Mouse (Mus musculus) bone marrow, adult 2 months (tissue): ENCODE measurements around the gene Ggact. TPM values are rescaled to one million over a fixed set of nuclear protein-coding genes. Genes with fewer than 3 reads are reported as not detected.
A peak's percentile ranks its signal among the peaks of the same experiment; 100 is the strongest.

ENCODE experiments used
- H3K27ac ChIP-seq: fragments of 200-500 bp; 2 replicates; pipeline ENCODE4 v1.5.1; 2012; ENCODE audit warnings: low read depth, mild to moderate bottlenecking, control low read depth, inconsistent platforms, low read length; ENCODE audit not compliant: control insufficient read depth, poor library complexity, insufficient read depth
- H3K4me1 ChIP-seq: fragments of 200-500 bp; 2 replicates; pipeline ENCODE4 v1.6.1; 2011; ENCODE audit warnings: low read length; ENCODE audit not compliant: control insufficient read depth, insufficient read depth
- H3K4me3 ChIP-seq: fragments of 200-500 bp; replicated peaks from 2 replicates; pipeline ENCODE3; 2011; ENCODE audit warnings: mild to moderate bottlenecking, low read depth, low read length, control low read depth; ENCODE audit not compliant: control insufficient read depth
- CTCF ChIP-seq: fragments of 200-500 bp; IDR thresholded peaks from 2 replicates; pipeline ENCODE4 v1.5.1; 2011; ENCODE audit warnings: low read length, control low read depth; ENCODE audit not compliant: control insufficient read depth, insufficient read depth
- POLR2A ChIP-seq: fragments of 200-500 bp; IDR thresholded peaks from 2 replicates; pipeline ENCODE4 v1.6.1; 2011; ENCODE audit warnings: low read depth, mild to moderate bottlenecking, control low read depth, low read length, borderline replicate concordance; ENCODE audit not compliant: control insufficient read depth
- WGBS: fragments of 180-500 bp; shearing (Covaris S2); methylation state at CpG from one replicate; pipeline ENCODE4 v1.1.7; 2018; 5-methylcytosine and 5-hydroxymethylcytosine counted together
- polyA plus RNA-seq: library from polyadenylated mRNA; stranded (reverse); fragments of >200 nt; gene quantifications from 2 replicates; pipeline ENCODE4 v1.2.4, GENCODE M21; 2011; ENCODE audit warnings: low replicate concordance; ENCODE audit not compliant: missing spikeins, insufficient read depth, insufficient read length

Ggact gene
- polyA plus RNA-seq: 4.6 and 15.9 TPM in 2 replicates

DNA sequence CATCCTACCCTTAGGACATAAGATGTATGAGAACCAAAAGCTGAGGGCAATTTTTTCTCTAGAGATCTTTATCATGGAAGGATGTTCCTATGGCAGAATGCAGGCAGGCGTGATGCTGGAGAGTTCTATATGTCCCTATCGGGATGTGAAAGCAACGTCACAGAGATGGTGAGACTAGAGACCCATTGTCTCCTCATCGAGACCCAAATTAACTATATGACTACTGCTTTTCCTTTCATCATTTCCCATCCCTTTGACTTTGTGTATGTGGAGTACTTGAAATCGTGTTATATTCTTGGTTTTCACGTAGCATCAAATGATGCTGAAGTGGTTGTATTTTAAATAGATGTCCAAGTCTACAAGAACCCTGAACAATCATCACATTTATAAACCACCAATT is at the start of gene Ggact:
Gene Ggact, minus strand, starts transcription at position 101 of the 400 bp plus-strand sequence.
- WGBS: 82% methylated on average over 6 of the region's 6 CpGs
- H3K4me1 ChIP-seq: no peaks in the 10 kb centered on the region
- H3K27ac ChIP-seq: no peak within 1 kb of the TSS
- H3K4me3 ChIP-seq: peak within 1 kb of the TSS; percentile 46
- TF ChIP-seq CTCF (no peak), POLR2A (no peak)

DNA sequence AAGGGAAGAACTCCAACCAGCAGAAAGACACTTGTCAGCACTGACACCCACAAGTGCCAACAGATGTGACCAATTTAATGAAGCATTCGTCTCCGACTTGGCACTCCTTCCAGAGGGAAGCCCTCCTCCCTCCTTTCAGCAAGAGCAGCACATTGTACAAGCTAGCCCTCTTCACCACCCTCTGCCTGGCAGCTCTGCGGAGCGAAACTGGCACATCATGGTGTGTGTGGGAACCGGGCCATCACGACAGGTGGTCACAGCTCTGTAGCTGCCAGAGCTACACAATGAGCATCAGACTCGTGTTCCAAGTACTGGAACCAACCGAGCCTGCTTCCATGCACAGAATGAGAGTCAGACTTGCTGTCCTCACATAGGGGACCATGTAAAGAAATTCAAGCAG is 44.4 kb upstream of the Ggact start:
- H3K4me3 ChIP-seq: no peak overlapping the region
- H3K27ac ChIP-seq: no peak overlapping the region
- no peak for TF ChIP-seq CTCF
- no peak for TF ChIP-seq POLR2A
- no peaks in the 10 kb centered on the region for H3K4me1 ChIP-seq
- WGBS: 89% methylated on average over 8 of the region's 8 CpGs

DNA sequence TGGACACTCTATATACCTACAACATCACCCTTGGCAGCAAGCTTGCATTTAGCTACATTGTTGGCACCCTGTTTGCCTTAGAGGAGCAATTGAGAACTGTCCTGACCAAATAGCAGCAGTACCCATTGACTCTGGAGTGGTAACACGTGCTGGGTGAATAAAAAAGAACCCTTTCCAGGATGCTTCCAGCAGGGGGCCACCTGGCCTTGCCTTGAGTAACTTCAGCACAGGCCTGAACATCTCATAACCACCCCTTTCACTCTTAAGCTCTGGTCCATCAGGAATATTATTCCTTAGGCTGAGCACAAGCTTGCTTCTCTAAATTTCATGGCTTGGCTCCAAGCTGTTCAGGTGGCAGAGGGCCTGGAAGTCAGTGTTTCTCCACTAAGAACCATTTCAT is 39.8 kb upstream of the Ggact start:
- Histone ChIP-seq H3K4me1 (no peaks in the 10 kb centered on the region), H3K27ac (no peak overlapping the region), H3K4me3 (no peak overlapping the region)
- WGBS: 17% methylated on average over 1 of the region's 1 CpGs
- TF ChIP-seq CTCF (peak; percentile 36; the same call in 1 of the 2 replicates), POLR2A (no peak)

DNA sequence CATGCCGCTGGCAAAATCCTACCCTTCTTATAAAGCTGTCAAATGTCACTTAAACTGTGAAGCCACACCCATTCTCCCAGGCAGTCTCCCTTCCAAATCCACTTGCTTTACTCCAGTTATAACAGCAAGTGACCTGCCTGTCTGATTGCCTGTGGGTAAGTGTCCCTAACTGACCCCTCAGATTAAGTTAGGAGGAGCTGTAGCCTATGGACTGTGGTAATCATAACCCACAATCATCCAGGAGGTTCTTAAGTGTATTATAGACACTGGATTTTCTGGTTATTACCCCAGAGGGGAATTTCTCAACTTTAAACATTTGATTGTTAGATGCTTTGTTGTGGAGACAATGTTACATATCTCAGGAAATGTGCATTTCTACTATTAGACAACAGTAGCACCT is 39.0 kb upstream of the Ggact start:
- no peak overlapping the region for H3K4me3 ChIP-seq
- no peak overlapping the region for H3K27ac ChIP-seq
- 84% methylated on average over 1 of the region's 1 CpGs for WGBS
- H3K4me1 ChIP-seq: no peaks in the 10 kb centered on the region
- TF ChIP-seq CTCF (no peak), POLR2A (no peak)

DNA sequence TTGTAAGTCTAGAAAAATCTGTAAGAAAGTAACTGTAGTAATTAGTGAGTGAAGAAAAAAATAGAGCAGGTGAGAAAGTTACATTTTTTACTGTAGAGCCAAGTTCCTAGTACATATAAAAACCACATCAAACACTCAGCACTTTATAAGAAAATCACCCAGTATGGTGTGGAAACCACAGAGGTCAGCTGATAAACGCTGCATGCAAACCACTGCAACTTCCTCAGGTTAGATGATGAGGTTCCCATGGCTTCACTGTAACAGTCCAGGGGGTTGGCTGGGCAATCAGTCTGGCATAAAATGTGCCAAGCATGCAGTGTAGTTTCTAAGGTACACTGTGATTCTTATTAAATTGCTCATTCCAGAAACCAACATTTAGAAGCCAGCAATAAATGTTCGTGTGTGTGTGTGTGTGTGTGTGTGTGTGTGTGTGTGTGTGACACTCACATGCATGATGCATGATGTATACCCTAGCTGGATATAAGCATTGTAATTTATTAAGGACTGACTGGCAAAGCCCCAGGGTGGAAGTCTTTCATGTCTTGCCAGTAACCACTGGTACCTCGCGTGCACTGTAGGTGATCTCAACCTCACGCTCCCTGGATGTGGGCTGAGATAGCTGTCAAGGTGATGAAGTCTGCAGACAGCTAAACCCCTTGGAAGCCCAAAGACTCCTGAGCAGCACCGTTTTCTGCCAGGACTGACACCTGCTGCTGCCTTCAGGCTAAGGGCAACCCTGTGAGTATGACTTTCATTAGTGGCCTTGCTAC is 38.3 kb upstream of the Ggact start:
- H3K4me1 ChIP-seq: no peaks in the 10 kb centered on the region
- WGBS: 45% methylated on average over 6 of the region's 6 CpGs
- H3K4me3 ChIP-seq: no peak overlapping the region
- H3K27ac ChIP-seq: no peak overlapping the region
- no peak for TF ChIP-seq POLR2A

DNA sequence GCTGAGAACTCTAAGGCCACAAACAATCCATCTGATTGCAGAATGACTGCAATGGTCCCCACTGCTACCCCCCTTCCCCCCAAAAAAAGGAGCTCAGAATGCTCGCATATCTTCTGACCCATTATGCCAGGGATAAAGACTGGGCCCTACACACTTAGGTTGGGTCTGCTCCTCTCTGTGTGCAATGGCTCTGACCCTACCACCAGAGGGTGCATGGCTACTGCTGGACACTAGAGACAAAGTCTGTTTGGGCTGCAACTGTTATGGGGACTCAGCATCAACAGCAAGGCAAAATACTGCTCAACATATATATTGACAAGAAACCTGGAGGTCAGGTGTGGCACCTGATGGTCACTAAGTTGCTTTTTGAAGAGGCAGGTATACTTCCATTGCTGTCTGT is 37.4 kb upstream of the Ggact start:
- Histone ChIP-seq H3K4me3 (no peak overlapping the region), H3K4me1 (no peaks in the 10 kb centered on the region), H3K27ac (no peak overlapping the region)
- no peak for TF ChIP-seq POLR2A
- TF ChIP-seq CTCF: peak; percentile 14; the same call in 1 of the 2 replicates
- WGBS: 100% methylated on average over 1 of the region's 1 CpGs

DNA sequence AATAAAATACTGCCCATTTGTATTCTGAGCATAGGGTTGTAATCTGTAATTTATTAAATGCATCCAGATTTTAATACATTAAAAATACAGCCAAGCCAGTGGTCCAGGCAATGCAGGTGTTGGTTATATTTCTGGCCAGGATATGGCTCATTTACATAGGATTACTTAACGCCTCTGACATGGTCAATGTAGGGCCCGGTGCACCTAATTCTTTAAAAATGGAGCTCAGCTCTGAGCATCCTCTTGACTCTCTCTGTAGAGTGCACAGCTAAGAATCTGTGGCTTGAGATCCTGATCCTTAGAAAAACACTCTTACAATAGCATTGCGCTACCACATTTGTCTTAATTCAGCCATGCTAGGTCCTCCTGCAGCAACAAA is 29.9 kb upstream of the Ggact start:
- WGBS: 92% methylated on average over 3 of the region's 3 CpGs
- TF ChIP-seq POLR2A (no peak), CTCF (no peak)

DNA sequence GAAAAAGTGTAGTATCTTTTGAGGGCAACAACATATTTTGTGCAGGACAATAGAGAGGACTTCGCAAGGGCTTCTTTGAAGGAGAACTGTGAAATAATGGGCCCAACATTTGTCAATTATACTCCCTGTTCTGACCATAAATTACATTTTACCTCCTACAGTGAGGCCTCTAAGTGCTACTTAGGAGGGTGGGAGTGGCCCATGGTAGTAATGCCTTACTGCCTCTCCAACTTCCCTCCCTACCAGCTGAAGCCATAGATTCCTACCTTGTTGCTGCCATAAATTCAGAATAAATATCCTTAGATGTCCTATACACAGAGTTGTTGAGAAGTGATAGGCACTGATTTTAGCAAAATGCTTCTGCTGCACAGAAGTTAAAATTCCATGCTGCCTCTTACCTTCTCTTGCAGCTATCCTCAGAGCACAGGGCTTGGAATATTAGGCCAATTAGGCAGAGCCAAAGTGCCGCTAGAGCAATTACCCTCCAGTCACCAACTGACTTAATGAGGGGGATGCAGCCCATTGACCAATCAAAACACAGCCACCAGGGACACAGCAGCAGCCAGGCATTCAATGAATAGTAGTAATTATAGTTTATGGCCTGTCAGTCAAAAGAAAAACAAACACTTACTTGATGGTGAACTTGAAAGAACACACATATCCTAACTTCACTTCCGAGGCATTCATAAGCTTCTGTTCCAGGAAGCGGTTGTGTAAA is 29.4 kb upstream of the Ggact start:
- no peak overlapping the region for H3K4me3 ChIP-seq
- no peak overlapping the region for H3K27ac ChIP-seq
- H3K4me1 ChIP-seq: no peaks in the 10 kb centered on the region
- TF ChIP-seq CTCF (no peak), POLR2A (no peak)
- 92% methylated on average over 4 of the region's 4 CpGs for WGBS

More for the DNA sequence above, 29.9 kb upstream of the Ggact start:
- Histone ChIP-seq H3K4me1 (no peaks in the 10 kb centered on the region), H3K4me3 (no peak overlapping the region), H3K27ac (no peak overlapping the region)

DNA sequence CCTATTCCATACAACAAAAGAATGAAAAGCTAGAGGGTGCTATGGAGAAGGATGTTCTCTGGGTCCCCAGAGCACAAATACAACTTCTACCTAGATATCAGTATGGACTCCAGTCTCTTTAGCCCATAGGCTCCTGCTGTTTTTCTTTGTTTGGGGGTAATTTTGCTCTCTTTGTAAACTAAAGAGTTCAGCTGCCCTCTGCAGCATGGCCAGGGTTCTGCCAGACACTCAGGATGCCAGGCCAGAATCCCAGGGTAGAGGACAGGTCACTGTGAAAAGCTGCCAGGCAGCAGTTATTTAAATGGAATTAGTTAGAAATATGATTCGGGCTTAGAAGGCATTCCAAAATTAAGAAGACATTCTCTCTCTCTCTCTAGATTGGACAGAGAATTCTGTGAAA is 22.9 kb upstream of the Ggact start:
- 90% methylated on average over 1 of the region's 1 CpGs for WGBS
- no peak for TF ChIP-seq POLR2A
- no peak for TF ChIP-seq CTCF

More for the DNA sequence above, 22.9 kb upstream of the Ggact start:
- H3K4me3 ChIP-seq: no peak overlapping the region
- no peak overlapping the region for H3K27ac ChIP-seq
- H3K4me1 ChIP-seq: no peaks in the 10 kb centered on the region
